Mouse (Mus musculus) large intestine, adult 2 months (tissue): ENCODE measurements around the gene Acacb. TPM values are rescaled to one million over a fixed set of nuclear protein-coding genes. Genes with fewer than 3 reads are reported as not detected.
A peak's percentile ranks its signal among the peaks of the same experiment; 100 is the strongest.

Experiments used
- DNase-seq: peaks from one replicate; pipeline ENCODE4 v3.0.0-alpha.2; 2012; ENCODE audit warnings: low read depth, low spot score
- WGBS: fragments of 180-500 bp; shearing (Covaris S2); methylation state at CpG from one replicate; pipeline ENCODE4 v1.1.7; 2018; 5-methylcytosine and 5-hydroxymethylcytosine counted together
- polyA plus RNA-seq: library from polyadenylated mRNA; depleted of rRNA; stranded (reverse); fragments of >200 nt; gene quantifications from 2 replicates; pipeline ENCODE4 v1.2.3, GENCODE M21; 2012; rRNA removed

Acacb gene
- 2.8 and 4.5 TPM in 2 replicates for polyA plus RNA-seq

DNA sequence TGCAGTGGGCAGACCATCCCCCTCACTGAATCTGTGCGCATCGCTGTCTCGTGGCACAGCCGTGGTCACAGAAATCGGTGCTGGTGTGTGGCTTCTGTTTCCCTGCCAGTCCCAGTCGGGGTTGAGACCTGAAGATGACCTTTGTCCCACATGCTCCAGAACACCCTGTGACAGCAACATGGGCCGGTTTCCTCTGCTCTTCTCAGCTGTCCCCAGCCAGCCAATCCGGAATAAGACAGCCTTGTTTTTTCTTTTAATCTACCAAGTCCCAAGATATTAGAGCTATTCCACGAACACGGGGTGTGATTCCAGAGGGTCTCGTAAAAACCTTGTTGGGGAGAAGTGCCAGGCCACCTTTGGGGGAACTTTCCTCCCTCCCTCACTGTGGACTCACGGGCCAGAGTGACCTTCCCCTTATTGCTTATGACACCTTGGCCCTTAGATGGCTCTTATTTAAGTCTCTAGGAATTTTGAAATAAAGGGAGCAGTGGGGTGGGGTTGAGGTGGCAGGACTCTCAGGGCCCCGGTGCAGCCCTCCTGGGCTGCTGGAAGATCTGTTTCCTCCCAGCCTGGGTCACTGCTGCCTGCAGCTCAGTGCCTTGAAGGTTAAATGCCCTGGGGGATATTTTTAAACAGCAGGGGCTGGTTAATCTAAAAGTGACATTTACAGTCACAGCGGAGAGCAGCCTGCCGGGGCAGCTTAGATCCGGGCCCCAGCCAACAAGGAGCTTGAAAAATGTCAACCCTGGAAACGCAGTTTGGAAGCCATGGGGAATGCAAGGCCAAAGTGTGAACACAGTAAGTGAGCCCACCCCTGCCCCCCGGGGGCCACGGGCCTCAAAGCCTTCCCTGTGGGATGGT, at the start of gene Acacb:
Gene Acacb (plus strand): TSS at position 508 of the 861 bp plus-strand sequence.
- WGBS, result 28% methylated on average over 19 of the region's 19 CpGs
- no peak for DNase-seq

DNA sequence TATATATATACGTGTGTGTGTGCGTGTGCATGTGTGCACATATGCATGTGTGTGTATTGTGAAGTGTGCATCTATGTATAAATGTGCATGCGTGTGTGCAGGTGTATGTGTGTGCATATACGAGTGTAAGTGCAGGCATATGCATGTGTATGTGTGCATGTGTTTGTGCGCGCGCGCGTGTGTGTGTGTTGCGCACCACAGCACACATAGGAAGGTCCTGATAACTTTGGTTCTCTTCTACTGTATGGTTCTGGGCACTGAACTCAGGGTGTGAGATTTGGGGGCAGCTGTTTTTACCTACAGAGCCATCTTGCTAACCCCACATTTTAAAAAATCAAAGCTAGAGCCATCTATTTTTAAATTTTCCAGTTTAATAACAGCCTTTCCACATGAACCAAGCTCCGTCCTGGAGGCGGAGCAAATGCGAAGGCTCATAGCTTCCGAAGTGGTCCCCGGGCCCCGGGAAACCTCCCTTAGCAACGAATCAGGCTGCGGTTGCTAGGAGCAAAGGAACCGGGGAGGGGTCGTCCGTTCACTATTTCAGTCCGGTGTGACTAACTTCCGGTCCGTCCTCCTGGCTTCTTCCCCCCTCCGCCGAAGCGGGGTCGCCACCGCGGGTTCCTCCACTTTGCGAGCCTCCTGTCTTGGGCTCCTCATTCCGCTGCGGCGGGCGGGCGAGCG, 46.5 kb upstream of the Acacb start:
- 8% methylated on average over 36 of the region's 37 CpGs for WGBS
- DNase-seq, result peak; percentile 47

DNA sequence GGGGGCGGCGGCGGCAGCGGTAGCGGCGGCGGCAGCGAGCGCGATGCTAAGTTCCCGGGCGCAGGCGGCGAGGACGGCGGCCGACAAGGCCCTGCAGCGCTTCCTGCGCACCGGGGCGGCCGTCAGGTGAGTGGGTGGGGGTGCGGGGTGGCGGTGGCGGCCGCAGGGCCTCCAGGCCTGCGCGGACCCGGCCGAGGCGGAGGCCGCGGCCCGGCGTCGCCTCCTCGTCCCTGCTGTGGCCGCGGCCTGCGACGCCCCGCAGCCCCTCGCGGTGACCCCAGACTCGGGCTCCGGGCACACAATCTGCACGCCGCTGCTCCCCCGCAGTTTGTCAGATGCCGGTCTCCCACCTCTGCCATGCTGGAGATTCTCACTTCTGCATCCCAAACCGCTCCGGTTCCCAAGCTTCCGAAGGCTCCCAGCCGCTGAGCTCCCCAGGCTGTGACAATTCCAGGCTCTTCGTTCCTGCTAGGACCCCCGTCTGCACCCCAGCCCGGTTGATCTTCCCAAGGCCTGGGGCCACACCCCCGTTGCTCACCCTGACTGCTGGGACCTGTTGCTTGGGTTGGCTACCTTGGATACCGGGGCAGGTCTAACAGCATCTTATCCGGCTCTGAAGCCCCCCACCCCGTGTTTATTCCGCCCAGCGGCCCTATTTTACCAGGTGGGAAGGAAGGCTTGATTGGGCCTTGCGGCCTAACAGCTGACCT, 45.8 kb upstream of the Acacb start:
- WGBS, result 3% methylated on average over 62 of the region's 64 CpGs
- no peak for DNase-seq

DNA sequence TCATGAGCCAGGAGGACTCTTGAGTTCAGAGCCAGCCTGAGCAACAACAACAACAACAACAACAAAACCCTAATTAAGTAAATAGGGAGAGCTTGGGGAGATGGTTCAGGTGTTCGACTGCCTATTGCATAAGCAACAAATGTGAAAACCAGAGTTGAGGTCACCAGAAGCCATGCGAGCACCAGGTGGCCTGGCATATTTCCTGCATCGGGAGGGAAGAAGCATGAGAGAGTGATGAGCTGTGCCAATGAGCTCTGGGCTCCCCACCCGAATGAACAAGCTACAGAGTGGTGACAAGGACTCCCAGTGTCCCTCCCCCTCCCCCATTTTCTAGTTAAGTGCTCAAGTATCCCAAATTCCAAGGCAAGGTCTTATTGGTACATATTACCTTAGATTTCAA, 44.5 kb upstream of the Acacb start:
- no peak for DNase-seq
- WGBS, result 74% methylated on average over 4 of the region's 4 CpGs

DNA sequence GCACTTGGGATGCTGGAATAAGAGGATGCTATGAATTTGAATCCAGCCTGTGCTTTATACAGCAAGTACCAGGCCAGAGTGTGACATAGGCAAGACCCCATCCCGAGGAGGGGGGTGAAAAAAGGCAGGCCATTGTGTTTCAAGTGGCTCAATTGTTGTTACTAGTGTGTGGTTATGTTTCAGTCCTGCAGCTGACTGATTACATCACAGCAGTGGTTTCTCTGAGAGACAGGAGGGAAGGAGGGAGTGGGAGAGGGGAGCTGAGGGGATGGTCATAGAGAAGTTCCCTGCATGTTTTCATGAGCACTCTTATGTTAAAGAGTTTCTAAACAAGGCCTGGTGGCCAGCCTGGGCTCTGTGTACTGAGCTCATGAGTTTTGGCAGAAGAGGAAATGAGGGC, 43.5 kb upstream of the Acacb start:
- WGBS, result 83% methylated on average over 1 of the region's 1 CpGs

DNA sequence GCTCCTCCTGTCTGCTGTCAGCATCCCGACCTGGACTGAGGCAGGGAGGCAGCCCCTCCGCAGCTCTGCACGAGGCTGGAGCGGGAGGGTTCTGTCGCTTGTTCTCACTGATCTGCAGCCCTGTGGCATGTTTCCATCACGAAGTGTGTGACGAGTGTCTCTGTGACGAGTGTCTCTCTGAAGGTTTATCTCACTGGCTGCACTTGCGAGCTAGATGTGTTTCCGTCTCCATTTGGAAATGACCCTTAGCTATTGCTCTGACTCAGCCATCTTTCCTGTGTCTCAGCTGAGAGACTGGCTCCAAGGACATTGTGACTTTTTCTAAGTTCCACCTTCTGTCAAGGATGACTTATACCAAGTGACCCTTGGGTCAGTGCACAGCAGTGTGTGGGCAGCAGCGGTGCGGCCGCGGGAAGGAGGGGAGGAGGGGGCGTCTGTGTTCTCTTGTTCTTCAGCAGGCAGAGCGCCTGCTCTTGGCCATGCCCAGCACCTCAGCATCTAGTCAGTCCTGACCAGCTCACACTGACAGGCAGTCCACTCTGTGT, 39.9 kb upstream of the Acacb start:
- 84% methylated on average over 16 of the region's 16 CpGs for WGBS

More for the DNA sequence above, 43.5 kb upstream of the Acacb start:
- no peak for DNase-seq

DNA sequence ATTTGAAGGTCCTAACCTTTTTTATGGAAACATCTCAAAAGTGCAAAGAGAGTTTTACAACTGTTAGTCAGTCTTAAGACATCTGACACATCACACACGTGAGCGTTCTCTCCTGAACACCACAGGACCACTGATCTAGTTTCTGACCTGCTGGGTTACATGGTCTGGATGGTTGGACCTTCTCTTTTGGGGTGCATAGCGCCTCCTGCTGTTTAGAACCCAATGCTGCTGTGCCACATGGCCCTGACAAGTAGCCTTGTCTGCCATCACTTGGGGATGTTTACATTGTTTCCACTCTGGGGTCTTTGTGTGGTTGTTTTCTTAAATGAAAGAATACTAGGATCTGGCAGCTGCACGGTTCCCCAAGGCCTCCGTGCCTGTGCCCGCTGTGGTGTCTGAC, 33.0 kb upstream of the Acacb start:
- WGBS, result 84% methylated on average over 6 of the region's 6 CpGs

More for the DNA sequence above, 39.9 kb upstream of the Acacb start:
- DNase-seq, result no peak

DNA sequence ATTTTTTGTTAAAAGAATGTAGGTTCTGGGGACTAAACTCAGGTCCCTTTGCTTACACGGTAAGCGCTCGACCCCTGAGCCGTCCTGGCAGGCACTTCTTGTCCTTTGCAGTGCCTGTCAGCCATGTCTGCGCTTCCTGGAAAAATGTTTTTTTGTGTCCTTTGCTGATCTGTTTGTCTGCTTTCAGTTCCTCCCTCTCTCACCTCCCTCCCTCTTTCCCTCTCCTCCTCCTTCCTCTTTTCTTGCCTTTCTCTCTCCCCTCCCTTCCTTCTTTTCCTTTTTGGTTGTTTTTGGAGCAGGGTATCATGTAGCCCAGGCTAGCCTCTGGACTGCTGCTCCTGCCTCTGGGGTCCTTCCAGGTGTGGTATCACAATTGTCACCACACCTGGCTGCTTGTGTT, 31.3 kb upstream of the Acacb start:
- no peak for DNase-seq
- WGBS, result 78% methylated on average over 5 of the region's 5 CpGs

More for the DNA sequence above, 33.0 kb upstream of the Acacb start:
- no peak for DNase-seq

DNA sequence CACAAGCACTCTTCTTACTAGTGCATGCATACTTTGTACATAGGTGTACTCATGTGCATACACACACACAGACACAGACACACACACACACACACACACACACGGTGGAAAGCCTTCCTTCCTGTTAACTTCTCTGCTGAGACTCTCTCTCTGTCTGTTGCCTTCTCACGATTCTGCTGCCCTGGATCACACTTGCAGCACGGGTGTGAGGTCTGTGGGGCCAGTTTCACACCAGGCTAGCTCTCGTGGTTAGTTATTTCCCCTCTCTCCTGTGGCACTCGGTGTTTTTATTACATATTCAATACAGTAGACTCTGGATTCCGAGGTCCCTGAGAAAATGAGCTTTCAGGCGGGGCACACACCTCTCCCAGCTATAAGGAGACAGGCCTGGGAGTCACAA, 29.7 kb upstream of the Acacb start:
- DNase-seq, result no peak
- WGBS, result 53% methylated on average over 7 of the region's 7 CpGs

DNA sequence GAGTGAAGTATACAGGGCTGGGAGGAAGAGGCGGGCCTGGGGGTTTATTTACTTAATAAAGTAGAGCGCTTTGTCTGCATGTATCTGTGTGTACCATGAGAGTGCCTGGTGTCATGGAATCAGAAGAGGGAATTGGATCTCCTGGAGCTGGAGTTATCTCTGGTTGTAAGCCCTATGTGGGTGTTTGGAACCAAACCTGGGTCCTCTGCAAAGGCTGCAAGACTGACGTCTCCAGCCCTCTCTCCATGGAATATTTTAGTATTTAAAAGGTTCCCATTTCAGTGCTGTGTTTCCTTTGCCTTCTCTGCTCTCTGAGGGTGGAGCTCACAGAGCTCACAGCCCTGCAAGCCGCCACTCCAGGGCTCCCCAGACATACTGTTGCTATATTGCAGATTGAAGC, 26.5 kb upstream of the Acacb start:
- no peak for DNase-seq
- WGBS, result 86% methylated on average over 4 of the region's 4 CpGs

DNA sequence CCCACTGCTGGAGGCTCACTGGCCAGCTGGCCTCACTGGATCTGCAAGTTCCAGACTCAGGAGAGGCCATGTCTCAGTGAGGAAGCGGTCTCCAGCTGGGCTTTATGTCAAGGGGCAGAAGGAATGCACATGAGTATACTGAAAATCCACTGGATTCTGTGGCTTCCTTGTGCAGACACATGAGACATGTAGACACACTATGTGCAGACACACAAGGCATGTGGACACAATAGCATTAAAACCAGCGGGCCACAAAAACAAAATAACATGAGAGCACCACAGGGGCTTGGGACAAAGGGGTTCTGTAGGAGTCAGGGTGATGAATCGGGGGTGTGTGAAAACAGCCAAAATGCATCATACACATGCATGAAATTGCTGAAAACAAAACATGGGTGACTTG, 20.3 kb upstream of the Acacb start:
- 94% methylated on average over 3 of the region's 3 CpGs for WGBS

DNA sequence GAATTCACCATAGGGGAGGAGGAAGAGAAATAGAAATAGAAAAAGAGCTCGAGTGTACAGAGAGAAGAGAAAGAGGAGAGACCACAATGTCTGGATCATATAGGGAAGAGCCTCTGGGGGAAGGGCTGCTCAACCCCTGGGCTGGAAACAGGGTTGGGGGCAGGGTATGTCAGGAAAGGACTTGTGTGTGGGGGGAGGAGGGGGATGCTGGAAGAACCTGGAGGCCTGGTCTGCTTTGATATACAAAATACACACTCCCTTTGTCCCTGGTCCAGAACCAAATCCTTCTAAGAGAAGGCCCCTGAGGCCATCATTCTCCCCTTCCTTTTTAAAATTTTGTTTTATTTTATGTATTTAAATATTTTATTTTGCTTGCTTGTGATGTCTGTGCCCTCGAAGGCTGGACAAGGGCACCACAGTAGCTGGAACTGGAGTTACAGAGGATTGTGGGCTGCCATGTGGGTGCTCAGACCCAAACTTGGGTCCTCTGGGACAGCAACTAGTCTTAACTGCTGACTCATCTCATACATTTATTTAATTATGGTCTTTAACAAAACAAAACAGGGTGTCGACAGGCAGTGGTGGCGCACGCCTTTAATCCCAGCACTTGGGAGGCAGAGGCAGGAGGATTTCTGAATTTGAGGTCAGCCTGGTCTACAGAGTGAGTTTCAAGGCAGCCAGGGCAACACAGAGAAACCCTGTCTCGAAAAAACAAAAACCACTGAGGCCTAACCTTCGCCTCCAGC, 19.7 kb upstream of the Acacb start:
- no peak for DNase-seq
- WGBS, result 89% methylated on average over 7 of the region's 7 CpGs

More for the DNA sequence above, 20.3 kb upstream of the Acacb start:
- no peak for DNase-seq

DNA sequence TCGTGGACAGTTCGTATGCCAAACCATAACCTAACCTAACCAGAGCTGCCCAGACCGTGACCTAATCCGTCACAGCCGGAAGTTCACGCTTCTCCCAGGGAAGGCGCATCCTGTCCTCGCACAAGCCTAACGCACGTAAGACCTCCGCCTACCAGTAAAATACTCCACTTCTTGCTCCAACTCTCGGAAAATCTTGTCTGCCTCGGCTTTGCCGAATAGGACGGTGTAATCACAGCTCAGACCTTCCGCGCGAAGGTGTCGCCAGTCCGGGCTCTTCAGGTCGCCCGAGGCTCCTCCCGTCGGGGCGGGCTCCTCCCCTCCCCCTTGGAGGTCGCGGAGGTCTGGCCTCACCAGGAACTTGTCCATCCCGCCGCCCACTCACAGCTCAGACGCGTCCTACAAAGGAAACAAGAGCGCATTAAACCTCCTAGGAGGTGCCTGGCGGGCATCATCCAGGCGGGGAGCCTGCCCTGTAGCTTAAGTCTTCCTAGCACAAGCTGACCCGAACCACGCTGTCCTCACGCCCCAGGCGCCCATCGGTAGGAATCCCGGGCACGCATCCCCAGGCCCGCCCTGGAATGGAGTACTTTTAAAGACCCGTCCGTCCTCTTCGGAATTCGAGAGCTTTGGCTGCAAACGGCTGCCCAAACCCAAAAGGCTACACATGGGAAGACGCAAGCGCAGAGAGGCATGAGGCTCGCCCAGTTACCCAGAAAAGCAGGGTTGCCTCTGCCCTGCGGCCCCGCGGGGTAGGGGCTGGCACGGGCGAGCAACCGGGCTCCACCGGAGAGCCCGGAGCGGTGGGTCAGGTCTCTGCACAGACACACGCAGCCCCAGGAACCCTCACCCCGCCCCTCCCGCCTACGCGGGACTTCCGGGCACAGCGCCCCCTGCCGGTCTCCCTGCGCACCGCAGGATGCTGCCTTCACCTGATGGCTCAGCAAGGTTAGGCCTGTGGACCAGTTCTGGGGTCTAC, 18.7 kb upstream of the Acacb start, which contains the start of gene Alkbh2:
Gene Alkbh2 (minus strand): TSS at position 845 of the 976 bp plus-strand sequence.
- 1% methylated on average over 69 of the region's 69 CpGs for WGBS
- DNase-seq, result no peak

DNA sequence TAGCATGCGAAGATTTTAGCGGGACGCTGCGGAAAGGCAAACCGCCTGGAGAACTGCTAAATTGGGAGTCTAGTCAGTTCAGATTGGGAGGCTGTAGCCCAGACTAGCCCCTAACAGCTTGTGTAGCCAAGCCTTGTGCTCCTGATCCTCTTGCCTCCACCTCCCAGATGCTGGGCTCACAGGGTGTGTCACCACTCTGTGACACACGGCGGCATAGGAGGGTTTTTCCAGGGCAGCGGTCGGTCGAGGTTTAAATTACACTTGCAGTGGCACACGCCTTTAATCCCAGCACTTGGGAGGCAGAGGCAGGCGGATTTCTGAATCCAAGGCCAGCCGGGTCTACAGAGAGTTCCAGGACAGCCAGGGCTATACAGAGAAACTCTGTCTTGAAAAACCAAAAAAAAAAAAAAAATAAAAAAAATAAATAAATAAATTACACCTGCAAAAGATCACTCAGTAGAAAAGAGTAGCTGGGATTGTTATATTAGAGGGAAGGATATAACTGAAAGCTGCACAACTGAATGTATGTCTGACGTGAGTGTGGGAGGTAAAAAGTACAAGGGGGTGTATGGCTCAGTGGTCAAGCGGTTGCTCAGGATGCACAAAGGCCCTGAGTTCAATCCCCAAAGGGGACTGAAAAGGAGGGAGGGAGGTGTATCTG, 16.7 kb upstream of the Acacb start:
- DNase-seq, result no peak
- 61% methylated on average over 15 of the region's 15 CpGs for WGBS

DNA sequence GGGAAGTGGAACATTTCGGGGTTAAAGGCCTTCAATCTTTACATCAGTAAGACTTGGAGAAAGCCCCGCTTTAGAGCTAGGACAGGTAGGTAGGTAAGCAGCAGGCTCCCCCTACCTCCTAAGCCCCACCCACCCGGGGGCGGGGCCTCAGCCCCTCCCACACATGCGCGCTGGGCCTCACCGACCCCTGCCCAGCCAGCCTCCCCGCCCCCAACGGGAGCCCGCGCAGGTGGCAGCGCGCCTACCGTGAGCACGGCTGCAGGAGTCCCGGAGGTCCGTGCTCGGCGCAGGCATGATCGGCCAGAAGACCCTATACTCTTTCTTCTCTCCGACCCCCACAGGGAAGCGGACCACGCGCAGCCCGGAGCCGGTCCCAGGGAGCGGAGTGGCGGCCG, 16.1 kb upstream of the Acacb start, which contains the start of gene Ung:
Gene Ung (plus strand): TSS at position 176 of the 395 bp plus-strand sequence.
- DNase-seq, result no peak
- 1% methylated on average over 29 of the region's 29 CpGs for WGBS

DNA sequence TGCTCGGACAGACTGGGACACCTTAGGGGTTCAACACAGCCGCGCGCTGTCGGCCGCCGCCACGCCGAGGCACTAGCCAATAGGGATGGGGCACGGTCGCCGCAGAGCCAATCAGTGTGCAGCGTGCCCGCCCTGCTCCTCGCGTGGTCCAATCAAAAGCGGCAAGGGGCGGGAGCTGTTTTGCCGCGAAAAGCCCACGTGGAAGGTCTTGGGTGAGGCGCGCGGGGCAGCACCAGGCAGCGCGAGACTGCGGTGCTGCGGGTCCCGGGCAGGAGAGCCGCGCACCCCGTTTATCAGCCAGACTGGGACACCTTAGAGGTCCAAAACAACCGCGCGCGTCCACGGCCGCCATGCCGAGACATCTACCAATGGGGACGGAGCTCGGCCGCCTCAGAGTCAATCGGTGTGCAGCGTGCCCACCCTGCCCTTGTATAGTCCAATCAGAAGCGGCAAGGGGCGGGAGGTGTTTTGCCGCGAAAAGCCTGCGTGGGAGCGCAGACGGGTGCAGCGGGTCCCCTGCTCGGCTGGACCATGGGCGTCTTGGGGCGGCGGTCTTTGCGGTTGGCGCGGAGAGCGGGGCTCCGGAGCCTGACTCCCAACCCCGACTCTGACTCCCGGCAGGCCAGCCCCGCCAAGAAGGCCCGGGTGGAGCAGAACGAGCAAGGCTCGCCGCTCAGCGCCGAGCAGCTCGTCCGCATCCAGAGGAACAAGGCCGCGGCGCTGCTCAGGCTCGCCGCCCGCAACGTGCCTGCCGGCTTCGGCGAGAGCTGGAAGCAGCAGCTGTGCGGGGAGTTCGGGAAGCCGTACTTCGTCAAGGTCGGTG, 15.4 kb upstream of the Acacb start:
- DNase-seq, result peak; percentile 75

DNA sequence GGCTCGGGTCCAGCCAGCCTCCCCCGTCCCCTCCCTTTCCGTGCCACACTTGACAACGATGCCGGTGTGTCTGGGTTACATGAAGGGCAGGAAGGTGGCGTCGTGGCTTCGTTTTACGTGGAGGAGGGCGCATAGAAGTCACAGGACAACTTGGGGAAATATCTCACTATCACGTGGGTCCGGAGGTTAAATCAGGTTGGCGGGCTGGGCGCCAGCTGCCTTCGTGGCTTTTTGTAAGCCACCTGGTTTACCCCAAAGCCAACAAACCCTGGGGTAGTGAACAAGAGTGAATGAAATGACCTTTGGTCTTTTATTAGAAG, 14.9 kb upstream of the Acacb start:
- WGBS, result under 1% methylated on average over 15 of the region's 15 CpGs
- DNase-seq, result peak; percentile 67

More for the DNA sequence above, 15.4 kb upstream of the Acacb start:
- under 1% methylated on average over 86 of the region's 87 CpGs for WGBS
